Mouse (Mus musculus) liver, embryonic 16.5 days (tissue): ENCODE data around the gene Armc6. TPM values are rescaled to one million over a fixed set of nuclear protein-coding genes. Genes with fewer than 3 reads are reported as not detected.

ENCODE experiments used
- ATAC-seq: fragments of 200-750 bp; cut with Nextera tagmentation; 2 replicates; pipeline ENCODE4 v1.8.0; 2017; ENCODE audit warnings: low read depth, mild to moderate bottlenecking, moderate number of reproducible peaks, moderate library complexity
- H3K27ac ChIP-seq: fragments of 300-500 bp; sonication (generic); 2 replicates; pipeline ENCODE4 v1.5.1; 2014; ENCODE audit warnings: mild to moderate bottlenecking, low read length
- H3K27me3 ChIP-seq: fragments of 300-500 bp; sonication (generic); 2 replicates; pipeline ENCODE4 v1.6.1; 2014; ENCODE audit warnings: low read depth, low read length, mixed read lengths; ENCODE audit not compliant: control insufficient read depth, insufficient read depth
- H3K36me3 ChIP-seq: fragments of 300-500 bp; sonication (generic); 2 replicates; pipeline ENCODE4 v1.6.1; 2014; ENCODE audit warnings: mild to moderate bottlenecking; ENCODE audit not compliant: control insufficient read depth, insufficient read depth
- H3K4me1 ChIP-seq: fragments of 300-500 bp; sonication (generic); 2 replicates; pipeline ENCODE4 v1.6.1; 2014; ENCODE audit warnings: low read depth, low read length, mixed read lengths; ENCODE audit not compliant: control insufficient read depth
- H3K4me2 ChIP-seq: fragments of 300-500 bp; sonication (generic); 2 replicates; pipeline ENCODE4 v1.6.1; 2014; ENCODE audit warnings: low read depth, low read length, mixed read lengths
- H3K4me3 ChIP-seq: fragments of 300-500 bp; sonication (generic); 2 replicates; pipeline ENCODE4 v1.5.1; 2014; ENCODE audit warnings: low read depth, mild to moderate bottlenecking, low read length
- H3K9ac ChIP-seq: fragments of 300-500 bp; sonication (generic); 2 replicates; pipeline ENCODE4 v1.6.1; 2014; ENCODE audit warnings: low read depth, low read length
- H3K9me3 ChIP-seq: fragments of 300-500 bp; sonication (generic); replicated peaks from 2 replicates; pipeline ENCODE4 v1.6.1; 2016; ENCODE audit warnings: low read length; ENCODE audit not compliant: control insufficient read depth
- WGBS: fragments of 180-500 bp; shearing (Covaris S2); extraction: QIAGEN DNeasy Blood & Tissue Kit; methylation state at CpG from one replicate; pipeline ENCODE4 v1.1.7; 2014; ENCODE audit not compliant: insufficient replicate concordance; 5-methylcytosine and 5-hydroxymethylcytosine counted together
- polyA plus RNA-seq: library from polyadenylated mRNA; unstranded; fragments of >200 nt; fragmentation: Nextera tagmentation; extraction: Ambion mirVana; gene quantifications from 2 replicates; pipeline ENCODE4 v1.2.1, GENCODE M21; 2015

Gene Armc6
- polyA plus RNA-seq, 1 experiment from 2014 or later, result 12.1 TPM

GRCm38 (mm10) chr8:70246622-70247021 is 12.4 kb upstream of the Armc6 start:
- peaks cover 31% of the 10 kb centered on the region for H3K36me3 ChIP-seq
- 84% methylated on average over 6 of the region's 6 CpGs for WGBS

GRCm38 (mm10) chr8:70240642-70241041 is 6.4 kb upstream of the Armc6 start:
- Histone ChIP-seq H3K27ac (no peak overlapping the region), H3K27me3 (no peaks in the 10 kb centered on the region), H3K9ac (no peak overlapping the region), H3K36me3 (peaks cover 38% of the 10 kb centered on the region), H3K4me3 (no peak overlapping the region), H3K4me1 (peaks cover 6% of the 10 kb centered on the region), H3K9me3 (no peaks in the 10 kb centered on the region), H3K4me2 (no peak overlapping the region)
- no peak for ATAC-seq
- 84% methylated on average over 5 of the region's 5 CpGs for WGBS

More at GRCm38 (mm10) chr8:70246622-70247021, 12.4 kb upstream of the Armc6 start:
- Histone ChIP-seq H3K4me3 (no peak overlapping the region), H3K27ac (no peak overlapping the region), H3K27me3 (no peaks in the 10 kb centered on the region), H3K4me2 (no peak overlapping the region), H3K9me3 (no peaks in the 10 kb centered on the region), H3K4me1 (no peaks in the 10 kb centered on the region), H3K9ac (no peak overlapping the region)
- ATAC-seq, result no peak

DNA sequence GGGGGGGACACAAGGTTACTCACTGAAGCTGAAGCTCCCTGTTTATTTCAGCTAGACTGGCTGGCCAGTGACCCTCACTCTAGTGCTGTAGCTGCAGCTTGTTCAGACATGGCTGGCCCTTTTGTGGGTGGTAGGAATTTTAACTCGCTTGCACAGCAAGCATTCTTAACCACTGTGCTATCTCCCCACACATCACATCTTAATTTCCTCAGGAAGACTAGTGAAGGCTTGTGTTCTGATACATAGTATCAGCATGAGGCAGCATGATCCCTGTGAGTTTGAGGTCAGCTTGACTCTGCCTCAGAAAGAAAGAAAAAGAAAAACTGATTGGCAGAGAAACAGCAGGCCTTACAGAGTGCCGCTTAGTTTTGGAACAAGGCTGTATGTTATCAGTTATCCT is 3.6 kb upstream of the Armc6 start:
- H3K4me2 ChIP-seq, result no peak overlapping the region
- H3K27ac ChIP-seq, result no peak overlapping the region
- H3K9ac ChIP-seq, result no peak overlapping the region
- no peak overlapping the region for H3K4me3 ChIP-seq
- no peaks in the 10 kb centered on the region for H3K27me3 ChIP-seq
- peaks cover 20% of the 10 kb centered on the region for H3K4me1 ChIP-seq
- ATAC-seq, result no peak
- no peaks in the 10 kb centered on the region for H3K9me3 ChIP-seq
- peaks cover 28% of the 10 kb centered on the region for H3K36me3 ChIP-seq
- WGBS, result 33% methylated on average over 2 of the region's 2 CpGs

DNA sequence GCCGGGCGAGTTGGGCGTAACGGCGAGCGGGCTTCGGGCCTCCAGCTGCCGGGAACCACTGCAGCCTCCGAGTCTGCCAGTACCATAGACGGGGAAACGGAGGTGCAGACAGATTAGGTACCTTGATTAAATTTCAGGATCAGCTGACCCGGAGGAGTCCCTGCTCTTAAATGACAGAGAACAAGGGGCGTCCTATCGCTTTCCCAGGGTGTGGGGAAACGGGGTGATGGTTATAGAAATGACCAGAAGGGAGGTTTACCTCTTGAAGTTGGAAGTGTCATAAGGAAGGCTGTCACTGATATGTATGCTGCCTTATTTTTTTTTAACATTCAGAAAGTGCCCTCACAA is 489 bp upstream of the Armc6 start:
- Histone ChIP-seq H3K27ac (peak overlapping the region; percentile 95), H3K9me3 (no peaks in the 10 kb centered on the region), H3K4me2 (peak overlapping the region; percentile 76), H3K4me1 (peaks cover 25% of the 10 kb centered on the region), H3K9ac (peak overlapping the region; percentile 83), H3K27me3 (no peaks in the 10 kb centered on the region), H3K4me3 (peak overlapping the region; percentile 71), H3K36me3 (peaks cover 9% of the 10 kb centered on the region)
- ATAC-seq, result no peak
- WGBS, result 0% methylated on average over 15 of the region's 15 CpGs

DNA sequence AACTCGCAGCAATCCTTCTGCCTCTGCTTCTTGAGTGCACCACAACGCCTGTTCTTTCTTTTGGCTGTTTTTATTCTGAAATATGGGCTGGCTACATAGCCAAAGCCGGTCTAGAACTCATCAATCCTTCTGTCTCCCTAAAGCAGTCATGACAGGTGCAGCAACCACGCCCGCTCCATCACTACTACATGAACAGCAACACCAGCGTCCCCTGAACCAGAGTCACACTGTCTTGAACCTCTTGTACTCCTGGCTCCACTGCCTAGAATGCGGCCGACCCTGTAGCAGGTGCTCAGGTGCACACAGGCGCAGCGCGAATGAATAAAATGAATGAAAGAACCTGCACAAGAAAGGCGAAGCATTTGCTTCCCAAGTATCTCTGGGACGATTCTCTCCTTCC is 660 bp downstream of the Armc6 start:
- Histone ChIP-seq H3K27ac (peak overlapping the region; percentile 95), H3K4me3 (peak overlapping the region; percentile 71), H3K4me1 (peaks cover 25% of the 10 kb centered on the region), H3K9ac (peak overlapping the region; percentile 76), H3K27me3 (no peaks in the 10 kb centered on the region), H3K36me3 (peaks cover 7% of the 10 kb centered on the region), H3K9me3 (no peaks in the 10 kb centered on the region), H3K4me2 (peak overlapping the region; percentile 88)
- 3% methylated on average over 13 of the region's 13 CpGs for WGBS
- ATAC-seq, result no peak

GRCm38 (mm10) chr8:70230837-70231236 is 3.4 kb downstream of the Armc6 start:
- H3K27me3 ChIP-seq, result no peaks in the 10 kb centered on the region
- H3K27ac ChIP-seq, result no peak overlapping the region
- H3K9ac ChIP-seq, result no peak overlapping the region
- H3K4me3 ChIP-seq, result no peak overlapping the region
- H3K4me2 ChIP-seq, result no peak overlapping the region
- WGBS, result 81% methylated on average over 9 of the region's 9 CpGs
- no peak for ATAC-seq
- H3K4me1 ChIP-seq, result peaks cover 21% of the 10 kb centered on the region
- peaks cover 1% of the 10 kb centered on the region; the same call in 1 of the 2 replicates for H3K36me3 ChIP-seq
- no peaks in the 10 kb centered on the region for H3K9me3 ChIP-seq

DNA sequence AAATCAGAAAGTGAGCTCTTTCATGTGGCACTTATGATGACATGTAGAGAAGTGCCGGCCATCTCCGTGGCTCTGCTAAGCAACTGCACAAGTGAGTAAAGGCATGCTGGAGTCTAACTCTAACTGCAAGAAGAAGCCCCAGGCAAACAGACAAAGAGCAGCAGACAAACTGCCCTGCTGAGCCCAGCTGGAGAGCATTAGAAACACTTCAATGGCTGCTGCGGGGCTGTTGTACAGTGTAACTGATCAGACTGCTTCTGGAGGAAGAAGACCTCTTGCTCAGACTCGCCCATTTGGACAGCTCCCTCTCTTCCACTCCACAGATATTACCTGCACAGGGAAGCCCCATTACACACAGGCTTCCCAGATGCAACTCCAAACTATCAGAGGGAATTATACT is 6.3 kb downstream of the Armc6 start:
- H3K9me3 ChIP-seq, result no peaks in the 10 kb centered on the region
- H3K4me2 ChIP-seq, result no peak overlapping the region
- H3K36me3 ChIP-seq, result peaks cover 14% of the 10 kb centered on the region
- H3K27ac ChIP-seq, result no peak overlapping the region
- H3K4me1 ChIP-seq, result peaks cover 7% of the 10 kb centered on the region
- H3K9ac ChIP-seq, result no peak overlapping the region
- H3K4me3 ChIP-seq, result no peak overlapping the region
- H3K27me3 ChIP-seq, result no peaks in the 10 kb centered on the region
- 62% methylated on average over 4 of the region's 4 CpGs for WGBS
- no peak for ATAC-seq

DNA sequence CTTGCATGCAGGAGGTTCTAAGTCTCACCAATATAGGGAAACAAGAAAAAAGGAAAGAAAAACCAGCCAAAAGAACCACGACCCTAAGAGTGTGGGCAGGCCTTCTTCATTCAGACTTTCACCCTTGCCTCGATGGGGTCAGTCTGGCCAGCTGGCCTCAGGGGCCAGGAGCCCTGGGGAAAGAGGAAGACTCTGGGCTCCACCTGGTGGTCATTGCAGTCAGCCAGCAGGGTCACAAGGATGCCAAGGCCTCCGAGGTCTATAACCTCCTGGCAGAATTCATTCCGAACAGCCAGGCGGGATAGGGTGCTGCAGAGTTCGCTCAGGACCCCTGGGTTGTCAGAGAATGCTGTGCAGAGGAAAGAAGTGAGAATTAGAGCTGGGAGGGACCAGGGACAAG is 10.9 kb downstream of the Armc6 start:
- H3K4me3 ChIP-seq, result no peak overlapping the region
- WGBS, result 58% methylated on average over 6 of the region's 6 CpGs
- no peak overlapping the region for H3K9ac ChIP-seq
- ATAC-seq, result 0 out of 2 replicates have a peak, but pooled peaks have one; percentile 25
- H3K4me1 ChIP-seq, result peaks cover 21% of the 10 kb centered on the region
- no peak overlapping the region for H3K27ac ChIP-seq
- H3K9me3 ChIP-seq, result no peaks in the 10 kb centered on the region
- H3K27me3 ChIP-seq, result no peaks in the 10 kb centered on the region
- no peak overlapping the region for H3K4me2 ChIP-seq
- H3K36me3 ChIP-seq, result peaks cover 14% of the 10 kb centered on the region

GRCm38 (mm10) chr8:70222041-70222440 is 12.2 kb downstream of the Armc6 start:
- H3K9me3 ChIP-seq, result no peaks in the 10 kb centered on the region
- H3K27ac ChIP-seq, result no peak overlapping the region
- H3K9ac ChIP-seq, result no peak overlapping the region
- 87% methylated on average over 12 of the region's 12 CpGs for WGBS
- no peaks in the 10 kb centered on the region for H3K27me3 ChIP-seq
- no peak overlapping the region for H3K4me3 ChIP-seq
- ATAC-seq, result no peak
- H3K4me1 ChIP-seq, result peaks cover 21% of the 10 kb centered on the region
- H3K36me3 ChIP-seq, result peaks cover 14% of the 10 kb centered on the region
- H3K4me2 ChIP-seq, result no peak overlapping the region
